Mouse (Mus musculus) naive thymus-derived CD4-positive, alpha-beta T cell, adult 2 months (primary cell): Measurements from ENCODE around the gene Rassf2.

Source experiments
- DNase-seq: peaks from one replicate; pipeline ENCODE4 v3.0.0-alpha.2; 2011; ENCODE audit warnings: low read depth

The Rassf2 gene

GRCm38 (mm10) chr2:132029646-132030417, at the start of gene Rassf2:
Rassf2 (minus strand) TSS chr2:132030258.
- peak; percentile 90 for DNase-seq

- DNase-seq, result no peak
Observed at GRCm38 (mm10) chr2:132079139-132079538, 49.1 kb upstream of the Rassf2 start.

- DNase-seq, result no peak
Observed at GRCm38 (mm10) chr2:132073052-132073451, 43.0 kb upstream of the Rassf2 start.

GRCm38 (mm10) chr2:132069985-132070735, 40.1 kb upstream of the Rassf2 start:
- no peak for DNase-seq

- no peak for DNase-seq
Observed at GRCm38 (mm10) chr2:132064185-132064831, 34.2 kb upstream of the Rassf2 start.

GRCm38 (mm10) chr2:132063776-132064175, 33.7 kb upstream of the Rassf2 start:
- no peak for DNase-seq

GRCm38 (mm10) chr2:132061884-132062283, 31.8 kb upstream of the Rassf2 start:
- no peak for DNase-seq

- peak; percentile 60 for DNase-seq
Observed at GRCm38 (mm10) chr2:132059919-132060318, 29.9 kb upstream of the Rassf2 start.

- no peak for DNase-seq
Observed at GRCm38 (mm10) chr2:132055349-132055753, 25.3 kb upstream of the Rassf2 start.

GRCm38 (mm10) chr2:132053824-132054223, 23.8 kb upstream of the Rassf2 start:
- DNase-seq, result no peak

GRCm38 (mm10) chr2:132051798-132052197, 21.7 kb upstream of the Rassf2 start:
- peak; percentile 50 for DNase-seq

GRCm38 (mm10) chr2:132049921-132050320, 19.9 kb upstream of the Rassf2 start:
- DNase-seq, result no peak

GRCm38 (mm10) chr2:132049491-132049890, 19.4 kb upstream of the Rassf2 start:
- no peak for DNase-seq

GRCm38 (mm10) chr2:132048143-132048772, 18.2 kb upstream of the Rassf2 start:
- no peak for DNase-seq

GRCm38 (mm10) chr2:132047364-132047763, 17.3 kb upstream of the Rassf2 start:
- no peak for DNase-seq

- DNase-seq, result no peak
Observed at GRCm38 (mm10) chr2:132046659-132047058, 16.6 kb upstream of the Rassf2 start.

GRCm38 (mm10) chr2:132044320-132045274, 14.5 kb upstream of the Rassf2 start:
- no peak for DNase-seq

GRCm38 (mm10) chr2:132043101-132043621, 13.1 kb upstream of the Rassf2 start:
- no peak for DNase-seq

GRCm38 (mm10) chr2:132039894-132040293, 9.8 kb upstream of the Rassf2 start:
- peak; percentile 81 for DNase-seq

GRCm38 (mm10) chr2:132036326-132036725, 6.3 kb upstream of the Rassf2 start:
- no peak for DNase-seq

- DNase-seq, result peak; percentile 78
Observed at GRCm38 (mm10) chr2:132035470-132035835, 5.4 kb upstream of the Rassf2 start.
